Mouse (Mus musculus) thymus, adult 2 months (tissue): ENCODE data around the gene Homer3.

Source experiments
- CTCF ChIP-seq: fragments of 200-500 bp; IDR thresholded peaks from 2 replicates; pipeline ENCODE4 v1.5.1; 2012; ENCODE audit warnings: mild to moderate bottlenecking, control low read depth, low read length, moderate library complexity, borderline replicate concordance; ENCODE audit not compliant: control insufficient read depth, poor library complexity, insufficient read depth; ENCODE audit errors: extremely low read depth
- POLR2A ChIP-seq: fragments of 200-500 bp; IDR thresholded peaks from 2 replicates; pipeline ENCODE4 v1.6.1; 2012; ENCODE audit warnings: mild to moderate bottlenecking, low read length, control low read depth, moderate library complexity; ENCODE audit not compliant: control insufficient read depth, poor library complexity, insufficient read depth; ENCODE audit errors: extremely low read depth

DNA sequence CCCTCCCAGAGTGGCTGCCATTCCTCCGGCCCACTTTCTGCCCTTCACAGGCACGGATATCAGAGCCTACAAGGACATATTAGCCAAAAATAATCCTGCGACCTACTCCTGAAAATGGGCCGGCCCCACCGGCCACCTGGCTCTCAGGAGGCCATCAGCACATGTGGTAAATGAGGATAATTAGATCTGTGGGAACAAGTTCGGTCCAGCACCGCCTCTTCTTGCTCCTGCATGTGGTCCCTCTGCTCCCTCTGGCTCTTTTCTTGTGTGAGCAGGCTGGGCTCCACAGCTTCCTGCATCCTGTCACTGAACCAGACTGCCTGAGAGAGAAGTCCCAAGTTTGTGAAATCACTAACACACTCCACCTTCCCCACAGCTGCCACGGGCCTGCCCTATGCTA lies 3.4 kb upstream of the Homer3 start:
- no peak for TF ChIP-seq CTCF
- no peak for TF ChIP-seq POLR2A
